Mouse (Mus musculus): ENCODE measurements around the gene Krtap19-5. TPM values are rescaled to one million over a fixed set of nuclear protein-coding genes. Genes with fewer than 3 reads are reported as not detected.

Gene Krtap19-5
- not detected for total RNA-seq (2022)

DNA sequence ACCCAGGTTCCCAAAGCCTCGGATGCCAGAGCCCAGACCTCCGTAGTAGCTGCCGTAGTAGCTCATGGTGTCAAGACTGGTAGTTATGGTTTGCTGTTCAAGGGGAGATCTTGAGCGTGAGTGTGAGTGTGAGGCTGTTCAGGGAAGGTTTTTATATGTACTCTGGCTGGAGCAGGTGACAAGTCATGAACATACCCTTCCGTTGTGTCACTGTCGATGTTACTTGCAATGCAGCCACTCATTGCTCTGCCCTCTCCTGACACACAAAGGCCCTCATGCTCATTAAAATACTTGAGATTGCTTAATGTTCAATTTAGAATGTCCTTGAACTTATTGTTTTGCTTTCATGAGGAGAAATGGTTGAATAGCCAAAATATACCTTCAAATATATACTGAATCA lies at the start of gene Krtap19-5:
Krtap19-5 (minus strand) TSS at position 101 of the 400 bp plus-strand sequence.
- no peak for DNase-seq (ENCODE audit: low spot score in 2 of 2)

DNA sequence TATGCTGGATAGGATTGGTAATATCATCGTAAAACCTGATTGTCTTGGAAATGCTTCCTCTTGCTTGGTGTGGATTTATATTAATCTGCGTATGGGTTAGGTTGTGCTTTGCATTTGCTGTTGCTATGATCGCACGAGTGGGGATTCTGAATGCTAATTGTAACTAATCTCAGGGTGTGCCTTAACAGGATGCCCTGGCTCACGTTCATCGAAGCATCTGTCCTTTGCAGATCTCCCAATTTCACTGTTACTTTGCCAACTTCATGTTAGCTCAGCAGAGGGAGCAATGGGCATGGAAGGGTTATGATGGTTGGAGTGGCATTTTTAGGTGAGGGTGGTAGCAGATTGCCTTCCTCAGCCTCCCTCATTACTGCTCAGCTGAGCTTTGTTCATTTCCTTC lies 44.8 kb upstream of the Krtap19-5 start:
- DNase-seq (ENCODE audit: low spot score in 2 of 2): no peak

DNA sequence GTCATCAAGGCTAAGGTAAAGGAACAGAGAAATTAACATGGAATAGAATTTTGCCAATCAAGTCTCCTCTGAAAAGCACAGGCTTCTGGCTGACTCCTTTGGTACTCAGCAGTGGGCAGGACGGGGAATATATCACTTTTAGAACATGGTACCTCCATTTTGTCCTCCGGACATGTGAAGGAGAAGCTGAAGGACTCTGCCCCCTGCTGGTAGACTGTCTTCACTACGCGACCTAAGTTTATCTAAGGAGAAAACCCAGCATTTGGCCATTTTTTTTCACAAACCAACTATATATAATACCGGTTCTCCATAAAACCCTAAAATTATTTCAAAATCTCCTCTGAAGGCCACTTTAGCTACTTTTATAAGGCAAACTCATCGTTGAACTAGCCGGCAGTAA lies 42.0 kb upstream of the Krtap19-5 start:
- no peak for DNase-seq (ENCODE audit: low spot score in 2 of 2)

DNA sequence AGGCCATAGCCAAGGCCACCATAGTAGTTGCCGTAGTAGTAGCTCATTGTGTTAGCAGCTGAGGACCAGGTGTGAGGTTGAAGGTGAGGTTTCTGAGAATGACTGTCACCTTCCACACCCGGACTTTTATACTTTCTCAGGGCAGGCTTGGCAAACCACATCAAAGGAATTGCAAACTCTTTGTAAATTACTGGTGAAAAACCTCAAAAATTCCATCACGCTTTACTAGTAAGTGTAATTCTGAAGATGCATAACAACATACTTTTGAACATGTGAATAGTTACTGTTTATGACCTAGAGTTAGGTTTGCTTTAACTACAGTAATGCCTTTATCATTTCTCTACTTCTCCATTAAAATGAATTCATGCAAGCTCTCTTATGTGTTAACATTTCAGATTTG lies 35.9 kb upstream of the Krtap19-5 start, which contains the start of gene Krtap19-9b:
Krtap19-9b (minus strand) TSS at position 101 of the 400 bp plus-strand sequence.
- DNase-seq (ENCODE audit: low spot score in 2 of 2): no peak

DNA sequence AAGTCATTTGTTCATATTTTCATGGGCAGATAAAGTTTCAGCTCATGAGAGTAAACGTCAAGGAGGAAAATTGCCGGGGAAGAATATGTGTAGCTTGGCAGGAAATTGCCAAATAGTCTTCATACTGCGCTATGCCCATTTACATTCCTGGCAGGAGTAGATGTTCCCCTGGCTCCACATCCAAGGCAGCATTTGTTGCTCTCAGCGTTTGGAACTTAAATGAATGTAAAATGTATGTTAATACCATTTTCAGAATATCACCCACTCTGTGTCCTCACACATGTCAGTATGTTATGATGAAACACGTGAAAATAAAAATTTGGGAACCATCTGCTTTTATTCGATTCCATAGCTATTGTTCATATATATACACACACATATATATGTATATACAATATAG lies 9.4 kb downstream of the Krtap19-5 start:
- no peak for DNase-seq (ENCODE audit: low spot score in 2 of 2)

DNA sequence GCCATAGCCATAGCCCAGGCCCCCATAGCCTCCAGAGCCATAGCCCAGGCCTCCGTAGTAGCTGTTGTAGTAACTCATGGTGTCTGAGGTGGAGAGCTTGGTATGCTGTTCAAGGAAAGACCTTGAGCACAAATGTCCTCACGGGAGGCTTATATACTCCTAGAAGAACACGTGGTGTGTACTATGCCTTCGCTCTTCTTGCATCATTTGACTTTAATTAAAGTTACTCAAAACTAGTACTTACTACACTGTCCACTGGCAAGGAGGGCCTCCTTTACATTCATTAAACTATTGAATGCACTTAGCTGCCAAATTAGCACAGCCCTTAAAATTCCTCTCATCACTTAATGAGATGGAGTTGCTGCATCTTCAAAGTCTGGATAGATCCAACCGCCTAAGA lies 11.3 kb downstream of the Krtap19-5 start, which contains the start of gene Krtap19-4:
Krtap19-4 (minus strand) TSS at position 101 of the 400 bp plus-strand sequence.
- DNase-seq (ENCODE audit: low spot score in 2 of 2): no peak

DNA sequence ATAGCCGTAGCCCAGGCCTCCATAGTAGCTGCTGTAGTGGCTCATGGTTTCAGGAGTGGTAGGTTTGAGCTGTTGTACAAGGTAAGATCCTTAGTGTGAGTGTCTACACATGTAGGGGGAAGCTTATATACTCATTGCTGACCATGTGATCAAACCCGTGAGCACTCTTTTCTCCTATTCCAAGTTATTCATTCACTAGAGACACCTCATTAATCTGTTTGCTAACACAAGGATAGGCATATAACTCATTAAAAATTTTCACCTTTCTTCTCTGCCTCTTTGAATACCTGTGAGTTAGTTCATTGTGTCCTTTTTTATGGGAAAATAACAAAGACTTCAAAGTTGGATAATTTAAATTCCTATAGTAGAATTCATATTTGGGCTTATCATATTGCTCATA lies 18.3 kb downstream of the Krtap19-5 start, which contains the start of gene Krtap19-3:
Krtap19-3 (minus strand) TSS at position 101 of the 400 bp plus-strand sequence.
- no peak for DNase-seq (ENCODE audit: low spot score in 2 of 2)

DNA sequence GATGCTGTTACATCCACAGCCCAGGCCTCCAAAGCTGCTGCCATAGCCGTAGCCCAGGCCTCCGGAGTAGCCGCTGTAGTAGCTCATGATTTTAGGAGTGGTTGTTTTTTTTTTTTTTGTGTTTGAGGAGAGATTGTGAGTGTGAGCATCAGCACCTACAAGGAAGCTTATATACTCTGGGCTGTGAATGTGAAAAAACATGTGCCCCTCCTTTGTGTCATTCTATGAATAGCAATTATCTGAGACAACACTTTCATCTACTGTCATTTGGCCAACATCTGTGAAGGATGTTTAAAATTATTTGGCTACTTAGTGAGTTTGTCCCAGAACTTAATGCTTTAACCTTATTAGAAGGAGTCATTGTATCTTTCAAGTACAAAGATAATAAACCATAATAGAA lies 22.1 kb downstream of the Krtap19-5 start, which contains the start of gene Krtap19-2:
Krtap19-2 (minus strand) TSS at position 101 of the 400 bp plus-strand sequence.
- DNase-seq (ENCODE audit: low spot score in 2 of 2): no peak

DNA sequence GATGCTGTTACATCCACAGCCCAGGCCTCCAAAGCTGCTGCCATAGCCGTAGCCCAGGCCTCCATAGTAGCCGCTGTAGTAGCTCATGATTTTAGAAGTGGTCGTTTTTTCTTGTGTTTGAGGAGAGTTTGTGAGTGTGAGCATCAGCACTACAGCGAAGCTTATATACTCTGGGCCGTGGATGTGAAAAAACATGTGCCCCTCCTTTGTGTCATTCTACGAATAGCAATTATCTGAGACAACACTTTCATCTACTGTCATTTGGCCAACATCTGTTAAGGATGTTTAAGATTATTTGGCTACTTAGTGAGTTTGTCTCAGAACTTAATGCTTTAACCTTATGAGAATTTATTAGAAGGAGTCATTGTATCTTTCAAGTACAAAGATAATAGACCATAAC lies 26.9 kb downstream of the Krtap19-5 start, which contains the start of gene Krtap19-1:
Krtap19-1 (minus strand) TSS at position 101 of the 400 bp plus-strand sequence.
- DNase-seq (ENCODE audit: low spot score in 2 of 2): no peak

DNA sequence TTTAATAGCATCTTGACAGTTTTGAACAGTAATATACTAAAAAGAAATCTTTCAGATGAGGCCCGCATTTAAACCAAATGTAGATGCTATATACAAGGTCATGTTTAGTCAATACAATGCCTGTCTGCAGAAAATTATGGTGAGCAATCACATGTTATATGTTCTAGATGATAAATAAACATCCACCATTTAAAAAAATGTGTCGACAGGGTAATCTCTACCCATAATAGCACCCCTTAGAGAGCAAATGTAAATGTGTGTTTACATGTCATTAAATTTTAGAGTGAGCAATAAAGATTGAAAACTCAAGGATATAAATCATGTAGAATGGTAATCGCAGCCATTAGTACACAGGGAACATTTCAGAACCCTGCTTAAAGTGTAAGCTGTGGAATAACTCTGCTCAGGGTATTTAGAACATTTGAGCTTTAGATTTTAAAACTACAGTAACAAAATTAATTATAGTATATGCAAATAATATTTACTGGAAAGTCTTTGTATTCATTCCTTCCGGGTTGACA lies 31.3 kb downstream of the Krtap19-5 start:
- DNase-seq (ENCODE audit: low spot score in 2 of 2): no peak

DNA sequence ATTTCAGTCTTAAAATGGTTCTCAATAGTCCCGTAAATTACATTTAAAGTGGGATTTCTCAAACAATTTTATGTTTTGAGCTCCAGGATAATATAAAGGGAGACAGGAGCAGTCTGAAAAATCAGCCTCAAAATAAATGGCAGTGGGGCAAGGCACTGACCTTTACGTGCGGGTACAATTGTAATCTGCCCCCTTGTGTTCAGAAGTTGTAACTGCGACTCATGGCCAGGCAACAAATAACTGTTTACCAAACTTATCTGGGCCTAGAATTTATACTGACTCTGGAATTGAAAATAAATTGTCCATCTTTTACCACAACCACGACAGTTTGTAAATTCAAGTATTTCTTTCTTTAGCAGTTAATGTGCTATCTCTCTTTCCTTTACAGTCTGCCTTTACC lies 44.8 kb downstream of the Krtap19-5 start:
- no peak for DNase-seq (ENCODE audit: low spot score in 2 of 2)

DNA sequence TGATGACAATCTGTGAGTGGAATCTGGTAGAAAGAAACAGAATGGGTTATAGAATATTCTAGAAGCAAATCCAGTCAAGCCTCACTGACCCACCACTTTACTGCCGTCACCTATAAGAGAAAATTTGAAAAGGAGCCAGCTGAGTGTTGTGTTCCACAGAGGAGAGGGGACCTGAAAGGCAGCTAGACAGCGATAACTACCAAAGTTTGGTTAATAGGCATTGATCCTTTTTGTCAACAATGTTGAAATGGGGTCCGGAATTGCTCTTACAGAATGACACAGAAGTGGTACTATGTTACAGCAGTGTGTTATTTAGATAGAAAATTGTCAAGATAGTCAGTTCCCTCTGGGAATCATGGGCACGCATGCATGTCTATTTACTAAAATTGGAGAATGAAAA lies 47.7 kb downstream of the Krtap19-5 start:
- no peak for DNase-seq (ENCODE audit: low spot score in 2 of 2)

DNA sequence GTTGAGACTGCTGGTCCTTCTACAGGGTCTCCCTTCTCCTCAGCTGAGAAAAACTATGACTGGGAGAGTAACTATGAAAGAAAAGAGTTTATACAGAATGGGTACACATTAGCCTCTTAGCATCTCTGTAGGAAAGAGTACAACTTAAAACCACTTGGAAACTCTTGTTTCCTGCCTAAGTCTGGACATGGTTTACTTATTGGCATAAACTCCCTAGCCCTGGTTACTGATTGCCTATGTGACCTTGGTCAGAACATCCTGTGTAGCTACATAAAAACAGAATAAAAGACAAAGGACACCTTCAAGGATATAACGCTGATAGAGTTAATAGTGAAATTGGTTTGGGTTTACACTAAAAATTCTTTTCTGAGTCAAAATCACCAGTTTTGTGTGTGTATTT lies 48.9 kb downstream of the Krtap19-5 start:
- no peak for DNase-seq (ENCODE audit: low spot score in 2 of 2)

Other genes with a start within 250 kb of the Krtap19-5 start
- not detected for gene Krtap26-1, start 248.7 kb downstream of the Krtap19-5 start, total RNA-seq (2022)
- gene Krtap27-1, start 224.8 kb downstream of the Krtap19-5 start, total RNA-seq (2022): not detected
- not detected for gene 2310061N02Rik, start 188.5 kb downstream of the Krtap19-5 start, total RNA-seq (2022)
- not detected for gene Krtap13-1, start 167.6 kb downstream of the Krtap19-5 start, total RNA-seq (2022)
- not detected for gene Krtap13, start 144.8 kb downstream of the Krtap19-5 start, total RNA-seq (2022)
- gene 2310034C09Rik, start 137.6 kb downstream of the Krtap19-5 start, total RNA-seq (2022): not detected
- gene 2310057N15Rik, start 122.3 kb downstream of the Krtap19-5 start, total RNA-seq (2022): not detected
- gene Gm5965, start 118.6 kb downstream of the Krtap19-5 start, total RNA-seq (2022): not detected
- gene Gm20741, start 84.2 kb downstream of the Krtap19-5 start, total RNA-seq (2022): not detected
- not detected for gene Krtap15, start 76.2 kb downstream of the Krtap19-5 start, total RNA-seq (2022)
- not detected for gene Krtap14, start 70.3 kb downstream of the Krtap19-5 start, total RNA-seq (2022)
- gene Krtap19-1, start 27.0 kb downstream of the Krtap19-5 start, total RNA-seq (2022): not detected
- not detected for gene Krtap19-2, start 22.2 kb downstream of the Krtap19-5 start, total RNA-seq (2022)
- not detected for gene Krtap19-3, start 18.4 kb downstream of the Krtap19-5 start, total RNA-seq (2022)
- not detected for gene Krtap19-4, start 11.4 kb downstream of the Krtap19-5 start, total RNA-seq (2022)
- not detected for gene Krtap19-9b, start 35.8 kb upstream of the Krtap19-5 start, total RNA-seq (2022)
- gene Krtap16-3, start 66.4 kb upstream of the Krtap19-5 start, total RNA-seq (2022): not detected
- gene Krtap22-2, start 114.3 kb upstream of the Krtap19-5 start, total RNA-seq (2022): not detected
- gene Gm10229, start 118.8 kb upstream of the Krtap19-5 start, total RNA-seq (2022): not detected
- not detected for gene Krtap6-1, start 135.2 kb upstream of the Krtap19-5 start, total RNA-seq (2022)
- gene Gm10228, start 145.0 kb upstream of the Krtap19-5 start, total RNA-seq (2022): not detected
- not detected for gene Krtap6-5, start 151.4 kb upstream of the Krtap19-5 start, total RNA-seq (2022)
- gene 1110025L11Rik, start 167.5 kb upstream of the Krtap19-5 start, total RNA-seq (2022): not detected
- gene Krtap6-3, start 187.6 kb upstream of the Krtap19-5 start, total RNA-seq (2022): not detected
- gene Gm6358, start 244.4 kb upstream of the Krtap19-5 start, total RNA-seq (2022): not detected